Mouse (Mus musculus) layer of hippocampus, postnatal 14 days (tissue): Measurements from ENCODE around the gene Auh. TPM values are rescaled to one million over a fixed set of nuclear protein-coding genes. Genes with fewer than 3 reads are reported as not detected.

Experiments used
- DNase-seq, 2 experiments: peaks; one replicate each; pipeline ENCODE4 v3.0.0; 2021 to 2022; ENCODE audit warnings: low spot score in 2 of 2, mixed read lengths in 1 of 2
- total RNA-seq, 2 experiments: library from RNA; stranded (reverse); gene quantifications; 2 replicates each; pipeline ENCODE4 v1.2.3; 2021

The Auh gene
- total RNA-seq, 2 experiments from 2014 or later = 99.3 to 109 TPM

DNA sequence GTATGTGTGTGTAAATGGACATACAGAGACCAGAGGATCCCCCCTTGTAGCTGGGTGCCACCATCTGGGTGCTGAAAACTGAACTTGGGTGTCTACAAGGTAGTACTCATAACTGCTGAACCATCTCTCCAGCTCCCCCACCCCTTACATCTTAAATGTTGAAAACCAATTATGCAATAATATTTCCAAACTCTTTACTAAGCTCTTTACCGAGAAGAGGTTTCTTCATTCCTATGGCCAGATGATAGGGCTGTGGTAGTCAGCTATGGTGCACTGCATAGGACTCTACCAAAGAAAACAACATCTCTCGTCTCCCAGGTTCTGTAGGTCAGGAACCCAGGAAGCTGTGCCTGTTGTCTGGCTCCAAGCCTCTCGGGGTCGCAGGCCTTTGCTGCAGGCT, 83.9 kb downstream of the Auh start:
- no peak for DNase-seq

GRCm38 (mm10) chr13:52843536-52844178, 85.8 kb downstream of the Auh start:
- DNase-seq = no peak

DNA sequence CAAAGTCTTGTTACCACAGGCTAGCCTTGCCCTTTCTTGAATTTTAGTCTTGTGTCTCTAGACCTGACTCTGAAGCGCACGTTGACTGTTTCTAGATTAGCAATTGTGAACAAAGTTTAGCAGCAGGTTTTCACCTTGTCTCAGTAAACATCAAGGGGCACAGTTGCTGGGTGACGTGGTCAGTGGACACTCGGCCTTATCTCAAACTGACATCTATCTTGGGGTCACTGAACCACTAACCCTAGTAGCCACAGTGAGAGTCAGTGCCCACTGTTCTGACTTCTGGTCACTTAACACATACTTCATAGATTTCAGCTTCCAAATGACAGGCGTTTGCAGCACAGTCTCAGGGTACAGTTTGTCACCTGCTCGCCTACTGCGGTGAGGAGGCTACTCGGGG, 93.2 kb downstream of the Auh start:
- no peak for DNase-seq

- DNase-seq = no peak
Observed at GRCm38 (mm10) chr13:52834591-52834990, 94.9 kb downstream of the Auh start.

GRCm38 (mm10) chr13:52833748-52834147, 95.7 kb downstream of the Auh start:
- DNase-seq = no peak

GRCm38 (mm10) chr13:52833220-52833619, 96.3 kb downstream of the Auh start:
- DNase-seq = no peak

DNA sequence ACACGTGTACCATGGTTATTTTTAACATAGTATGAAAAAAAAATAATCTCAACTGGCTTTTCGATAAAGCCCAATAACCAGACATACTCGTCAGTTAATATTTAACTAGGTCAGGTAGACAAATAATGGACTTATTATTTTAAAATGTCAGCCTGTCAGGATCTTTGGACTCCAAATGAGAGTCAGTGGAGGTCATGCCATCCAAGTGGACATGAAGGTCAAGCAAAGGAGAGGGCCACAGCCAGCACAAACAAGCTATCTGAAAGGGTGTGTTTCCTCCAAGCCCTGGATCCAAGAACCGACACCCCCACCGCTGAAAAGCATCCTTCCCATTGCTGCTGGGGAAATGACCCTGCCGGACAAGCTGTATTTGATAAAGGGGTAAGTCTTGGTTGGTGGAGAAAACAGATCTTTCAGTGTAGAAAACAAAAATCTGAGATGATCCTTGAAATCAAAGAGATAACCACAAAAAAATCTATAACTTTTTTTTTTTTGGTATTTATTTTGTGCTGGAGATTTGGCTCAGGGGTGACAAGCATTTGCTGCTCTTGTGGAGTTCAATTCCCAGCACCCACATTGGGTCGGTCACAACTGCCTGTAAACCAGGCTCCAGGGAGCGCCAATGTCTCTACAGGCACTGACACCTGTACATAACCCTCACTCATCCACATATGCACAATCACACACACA, 96.9 kb downstream of the Auh start:
- no peak for DNase-seq

DNA sequence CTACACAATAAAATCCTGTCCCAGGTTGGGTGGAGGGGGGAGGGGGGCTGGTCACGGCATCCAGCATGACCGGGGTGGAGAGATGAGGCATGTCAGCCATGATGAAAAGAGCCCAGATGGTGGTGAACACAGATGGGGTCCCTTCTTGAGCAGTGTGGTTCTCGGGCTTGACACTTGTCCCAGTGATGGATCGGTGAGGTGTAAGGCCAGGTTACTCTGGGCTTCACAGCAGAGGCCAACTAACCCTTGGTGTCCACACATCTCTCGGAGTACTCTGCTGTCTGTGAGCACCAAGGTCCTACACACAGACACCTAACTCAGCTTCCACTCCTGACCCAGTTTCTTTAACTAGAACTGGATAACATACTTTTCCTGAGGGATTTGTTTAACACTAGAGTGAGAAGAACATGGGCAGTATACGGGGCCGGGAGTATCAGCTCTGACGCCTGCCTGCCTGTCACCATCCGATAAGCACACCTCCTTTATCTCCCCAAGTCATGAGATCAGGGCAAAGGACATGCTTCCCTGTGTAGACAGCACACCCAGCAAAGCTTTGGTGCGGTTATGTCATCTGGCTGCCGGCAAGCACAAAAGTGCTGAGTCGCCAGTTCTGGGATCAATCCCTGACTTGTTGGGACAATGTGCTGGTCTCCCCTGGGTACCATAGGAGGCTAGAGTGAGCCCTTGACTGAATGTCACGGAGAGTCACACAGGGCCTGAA, 98.3 kb downstream of the Auh start:
- DNase-seq = no peak

- DNase-seq = no peak
Observed at GRCm38 (mm10) chr13:52828946-52829523, 100.4 kb downstream of the Auh start.

DNA sequence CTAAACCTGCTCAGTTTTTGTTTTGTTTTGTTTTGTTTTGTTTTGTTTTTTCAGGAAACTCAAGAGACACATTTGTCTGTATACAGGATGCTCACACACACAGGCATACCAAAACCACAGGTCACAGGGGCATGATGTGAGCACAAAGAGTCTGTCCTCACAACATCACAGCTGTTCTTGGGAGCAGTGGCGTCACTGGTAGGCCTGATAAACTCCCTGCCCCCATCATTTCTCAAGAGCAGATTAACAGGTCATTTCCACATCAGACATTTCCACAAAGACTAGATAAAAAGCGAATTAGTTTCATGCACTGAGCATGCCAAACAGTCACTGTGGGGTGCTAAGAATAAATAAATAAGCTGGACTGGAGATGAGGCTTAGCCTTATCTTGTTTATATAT, 101.3 kb downstream of the Auh start:
- no peak for DNase-seq

- DNase-seq = no peak
Observed at GRCm38 (mm10) chr13:52826666-52827065, 102.8 kb downstream of the Auh start.

DNA sequence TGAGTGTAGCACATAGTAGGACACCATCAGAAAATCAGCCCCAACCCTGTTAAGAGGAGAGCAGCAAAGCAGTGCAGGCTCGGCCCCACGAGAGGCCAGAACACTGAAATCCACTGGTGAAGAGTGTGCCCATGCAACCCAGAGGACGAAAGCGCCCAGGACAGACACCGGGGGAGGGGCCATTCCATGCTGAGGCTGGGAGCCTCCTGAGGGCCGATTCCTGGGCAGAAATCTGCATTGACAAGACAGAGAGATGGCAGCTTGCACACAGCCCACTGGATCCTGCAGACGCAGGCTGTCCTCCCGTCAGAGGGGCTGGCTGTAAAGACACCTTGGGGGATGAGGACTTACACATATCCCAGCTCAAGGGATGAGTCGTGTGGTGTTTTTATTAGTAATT, 104.7 kb downstream of the Auh start:
- DNase-seq = no peak

- DNase-seq = no peak
Observed at GRCm38 (mm10) chr13:52822165-52823149, 107.0 kb downstream of the Auh start.

DNA sequence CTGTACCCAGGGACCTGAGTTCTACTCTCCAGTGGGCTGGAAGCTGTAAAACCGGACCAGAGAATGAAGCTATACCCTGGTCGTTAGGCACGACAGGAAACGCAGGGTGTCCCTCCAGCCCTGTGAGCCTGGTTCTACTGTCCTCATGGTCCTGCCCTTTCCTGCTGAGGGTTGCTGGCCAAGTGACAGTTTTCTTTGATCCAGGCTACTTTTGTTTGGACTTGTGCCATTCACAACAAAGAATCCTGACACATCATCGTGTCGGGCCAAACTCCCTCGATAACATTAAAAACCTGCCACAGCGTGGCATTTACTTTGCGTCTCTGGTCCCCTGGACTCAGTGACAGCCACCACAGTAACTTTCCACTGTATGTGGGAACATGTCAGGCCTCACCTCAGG, 107.9 kb downstream of the Auh start:
- DNase-seq = no peak

DNA sequence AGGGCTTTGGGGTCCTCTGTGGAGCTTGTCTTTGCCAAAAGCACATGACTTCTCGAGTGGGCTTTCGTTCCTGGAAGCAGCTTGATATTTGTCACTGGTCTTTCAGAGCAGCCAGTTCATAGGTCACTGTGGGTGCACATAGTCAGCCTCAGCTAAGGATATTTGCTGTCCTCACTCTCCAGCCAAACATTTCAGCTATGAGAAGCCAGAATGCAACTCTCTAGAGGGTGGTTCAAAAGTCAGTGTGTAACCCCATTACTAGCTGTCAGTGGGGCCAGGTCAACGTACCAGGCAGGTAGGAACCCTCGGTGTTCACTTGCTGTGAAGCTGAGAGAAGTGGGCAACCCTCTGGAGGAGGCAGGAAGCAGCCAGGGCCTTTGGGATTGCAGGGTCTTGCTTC, 109.6 kb downstream of the Auh start:
- no peak for DNase-seq

DNA sequence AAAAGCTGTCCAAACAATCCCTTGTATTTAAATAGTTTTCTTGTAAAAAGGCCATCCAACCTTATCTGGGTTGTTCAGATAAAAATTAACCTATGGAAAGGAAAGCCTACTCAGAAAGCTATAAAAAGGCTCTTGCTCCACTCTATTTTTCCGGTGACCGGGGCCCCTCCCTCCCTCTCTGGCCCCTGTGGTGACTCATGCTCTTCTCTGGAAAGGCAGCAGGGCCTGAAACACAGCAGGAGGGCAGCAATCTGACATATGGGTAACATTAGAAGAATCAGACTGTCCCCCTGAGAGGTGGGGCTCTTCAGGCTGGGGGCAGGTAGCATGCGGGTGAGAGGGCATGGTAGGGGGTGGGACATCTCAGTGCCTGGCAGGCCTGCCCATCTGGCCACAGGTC, 110.7 kb downstream of the Auh start:
- DNase-seq = no peak

DNA sequence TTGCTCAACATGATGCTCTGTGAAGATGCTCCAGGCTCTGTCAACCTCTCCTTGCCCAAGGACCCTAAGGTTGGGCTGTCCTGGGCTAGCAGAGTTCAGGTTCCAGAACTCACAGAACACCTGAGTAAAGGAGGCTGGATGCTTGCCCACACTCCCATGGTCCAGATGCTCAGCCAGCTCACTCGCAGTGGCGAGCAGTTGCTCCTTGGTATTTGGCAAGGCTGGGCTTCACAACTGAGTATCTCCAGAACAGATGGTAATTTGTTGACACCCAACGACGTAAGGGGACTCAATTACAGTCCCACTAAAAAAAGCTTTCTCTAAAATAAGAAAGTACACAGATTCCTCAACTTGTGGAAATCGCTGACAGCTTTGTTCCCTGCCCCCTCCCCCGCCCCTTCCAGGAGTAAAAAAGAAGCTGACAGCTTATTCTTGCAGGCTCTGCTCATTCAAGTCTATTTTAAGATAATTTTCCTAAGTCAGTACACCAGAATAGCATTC, 111.4 kb downstream of the Auh start:
- peak; percentile 46 to 51 for DNase-seq

DNA sequence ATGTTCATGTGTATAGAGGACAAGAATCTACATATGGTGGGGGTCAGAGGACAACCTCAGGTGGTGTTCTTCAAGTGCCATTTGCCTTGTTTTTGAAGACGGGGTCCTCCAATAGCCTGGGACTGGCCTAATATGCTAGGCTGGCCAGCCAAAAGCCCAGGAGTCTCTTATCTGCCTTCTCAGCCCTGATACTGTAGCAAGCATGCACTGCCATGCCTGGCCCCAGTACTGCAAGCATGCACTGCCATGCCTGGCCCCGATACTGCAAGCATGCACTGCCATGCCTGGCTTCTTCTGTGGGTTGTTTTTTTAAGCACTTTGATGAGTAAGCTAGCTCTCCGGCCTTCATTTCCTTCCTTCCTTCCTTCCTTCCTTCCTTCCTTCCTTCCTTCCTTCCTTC, 115.7 kb downstream of the Auh start:
- DNase-seq = no peak

GRCm38 (mm10) chr13:52812549-52813515, 116.6 kb downstream of the Auh start:
- DNase-seq = no peak
